Mouse (Mus musculus) layer of hippocampus, adult 11-12 months (tissue): ENCODE data around the gene Gm17545.
A peak's percentile ranks its signal among the peaks of the same experiment; 100 is the strongest.
"Not testable (repeated sequence)": the region's sequence is repeated elsewhere in the genome, so short reads cannot be mapped to it uniquely, and the experiment has no call there.

ENCODE experiments used
- DNase-seq: peaks from one replicate; pipeline ENCODE4 v3.0.0; 2022; ENCODE audit warnings: low spot score

Gm17545 gene

GRCm38 (mm10) chr9:22453990-22454389 lies at the start of gene Gm17545:
Gm17545 (plus strand) TSS chr9:22454290.
- DNase-seq = not testable (repeated sequence)

- DNase-seq = no peak
Observed at GRCm38 (mm10) chr9:22405414-22405813, 48.7 kb upstream of the Gm17545 start.

- not testable (repeated sequence) for DNase-seq
Observed at GRCm38 (mm10) chr9:22407633-22408032, 46.5 kb upstream of the Gm17545 start.

GRCm38 (mm10) chr9:22408344-22408743 lies 45.7 kb upstream of the Gm17545 start:
- DNase-seq = not testable (repeated sequence)

DNA sequence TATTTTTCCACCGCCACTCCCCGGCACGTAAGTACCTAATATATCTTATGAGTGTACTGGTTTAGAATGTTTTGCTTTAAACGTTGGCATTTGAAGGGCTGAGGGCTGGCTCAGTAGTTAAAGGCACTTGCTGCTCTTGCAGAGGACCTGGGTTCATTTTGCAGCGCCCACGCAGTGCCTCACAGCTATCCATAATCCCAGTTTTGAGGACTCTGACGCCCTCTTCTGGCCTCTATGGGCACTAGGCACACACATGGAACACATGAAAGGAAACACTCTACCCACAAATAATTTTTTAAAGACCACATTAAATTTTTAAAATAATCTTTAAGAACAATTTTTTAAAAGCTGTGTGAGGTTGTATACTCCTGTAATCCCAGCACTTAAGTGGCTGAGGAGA lies 44.6 kb upstream of the Gm17545 start:
- DNase-seq = no peak

- DNase-seq = peak; percentile 99
Observed at GRCm38 (mm10) chr9:22411002-22411857, 42.9 kb upstream of the Gm17545 start, which contains the start of gene 9530077C05Rik. 9530077C05Rik (plus strand) TSS chr9:22411513.

- DNase-seq = no peak
Observed at GRCm38 (mm10) chr9:22416187-22416586, 37.9 kb upstream of the Gm17545 start.

DNA sequence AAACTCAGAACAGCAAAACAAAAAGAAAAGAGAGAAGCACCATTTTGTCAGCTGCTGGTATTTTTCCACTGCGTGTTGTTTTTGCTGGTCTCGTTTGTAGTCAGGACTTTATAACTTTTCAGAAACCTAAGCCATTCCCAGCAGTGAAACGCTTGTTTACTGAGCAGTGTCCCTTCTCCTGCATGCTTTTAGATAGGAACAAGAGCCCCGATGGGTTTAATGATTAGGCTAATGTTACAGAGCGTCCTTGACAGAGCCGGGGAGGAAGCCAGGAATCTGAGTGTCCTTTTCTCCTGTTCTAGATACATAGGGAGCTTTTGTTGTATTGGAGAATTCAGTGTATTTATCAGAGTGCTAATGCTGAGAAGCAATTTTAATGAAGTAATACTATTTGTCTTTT lies 36.5 kb upstream of the Gm17545 start:
- DNase-seq = no peak

DNA sequence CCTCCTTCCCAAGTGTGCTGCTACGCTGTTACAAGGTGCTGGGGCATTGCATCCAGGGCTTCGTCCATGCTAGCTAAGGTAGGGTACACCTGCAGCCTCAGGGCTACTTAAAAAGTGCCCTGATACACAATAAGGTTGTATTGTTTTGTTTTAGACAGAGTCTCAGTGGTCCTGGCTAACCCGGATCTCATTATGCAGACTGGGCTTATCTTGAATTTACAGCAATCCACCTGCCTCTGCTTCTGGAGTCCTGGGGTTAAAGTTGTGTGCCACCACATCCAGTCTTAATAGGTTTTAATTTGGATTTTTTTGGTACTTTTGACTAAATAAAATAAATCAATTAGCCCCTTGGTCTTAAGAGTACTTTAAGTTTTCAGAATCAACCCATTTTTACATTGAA lies 34.2 kb upstream of the Gm17545 start:
- DNase-seq = no peak

- no peak for DNase-seq
Observed at GRCm38 (mm10) chr9:22420491-22420890, 33.6 kb upstream of the Gm17545 start.

- no peak for DNase-seq
Observed at GRCm38 (mm10) chr9:22422559-22422958, 31.5 kb upstream of the Gm17545 start.

GRCm38 (mm10) chr9:22423507-22423906 lies 30.6 kb upstream of the Gm17545 start:
- no peak for DNase-seq

- no peak for DNase-seq
Observed at GRCm38 (mm10) chr9:22424196-22424595, 29.9 kb upstream of the Gm17545 start.

GRCm38 (mm10) chr9:22424719-22425118 lies 29.4 kb upstream of the Gm17545 start:
- no peak for DNase-seq

- no peak for DNase-seq
Observed at GRCm38 (mm10) chr9:22428028-22428665, 25.9 kb upstream of the Gm17545 start.

GRCm38 (mm10) chr9:22428666-22429410 lies 25.3 kb upstream of the Gm17545 start:
- DNase-seq = no peak

DNA sequence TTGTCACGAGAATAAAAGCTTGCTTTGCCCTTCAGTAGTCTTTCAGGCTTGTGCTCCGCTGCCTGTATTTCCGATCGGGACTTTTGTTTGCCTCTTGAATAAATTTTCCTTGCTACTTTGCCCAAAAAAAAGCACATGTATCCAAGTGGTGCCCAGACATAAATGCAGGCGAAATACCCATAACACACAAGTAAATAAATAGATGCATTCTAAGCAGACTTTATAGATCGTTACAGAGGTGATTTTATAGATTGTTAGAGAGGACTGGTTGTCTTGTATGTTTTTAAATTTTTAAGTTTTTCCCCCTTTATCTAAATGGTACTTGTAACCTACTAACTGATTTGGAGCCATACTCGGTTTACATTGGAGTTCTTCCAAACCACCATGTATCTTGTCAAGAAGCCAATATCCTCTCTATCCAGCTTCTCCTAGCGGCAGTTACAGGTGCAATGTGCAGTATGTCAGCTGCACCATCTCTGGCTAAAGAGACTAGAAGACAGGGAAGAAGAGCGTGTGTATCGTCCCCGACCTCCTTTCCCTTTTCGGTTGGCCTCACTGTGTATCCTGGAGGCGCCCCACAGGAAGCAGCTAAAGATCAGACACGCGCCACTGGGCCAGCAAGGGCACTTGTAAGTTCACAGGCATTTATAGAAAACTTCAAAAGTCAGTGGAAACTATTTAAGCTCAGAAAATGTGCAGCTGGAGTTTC lies 24.4 kb upstream of the Gm17545 start:
- no peak for DNase-seq

DNA sequence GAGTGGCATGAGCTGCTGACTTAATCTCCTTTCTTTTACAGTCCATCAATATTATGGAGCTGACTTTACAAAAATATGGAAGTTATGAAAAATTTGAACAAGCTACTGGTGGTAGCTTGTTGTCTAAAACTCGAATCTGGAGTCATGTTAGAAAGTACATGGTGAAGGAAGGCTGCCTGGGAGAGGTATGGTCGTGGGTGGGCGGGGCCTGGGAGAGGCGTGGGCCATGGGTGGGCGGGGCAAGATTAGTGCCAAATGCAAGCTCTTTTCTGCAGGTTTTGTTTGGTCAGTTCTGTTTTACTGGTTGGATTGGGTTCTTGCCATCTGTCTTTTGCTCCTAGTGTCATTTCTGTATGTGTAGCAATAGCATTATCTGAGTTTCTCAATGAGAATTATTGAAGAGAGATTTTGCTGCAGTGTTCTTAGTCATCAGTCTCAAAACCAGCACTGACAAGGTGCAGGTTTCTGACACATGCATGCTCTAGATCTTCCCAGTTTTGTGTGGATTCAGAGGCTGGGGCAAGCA lies 23.7 kb upstream of the Gm17545 start:
- no peak for DNase-seq

- no peak for DNase-seq
Observed at GRCm38 (mm10) chr9:22433221-22433620, 20.9 kb upstream of the Gm17545 start.

- DNase-seq = no peak
Observed at GRCm38 (mm10) chr9:22434101-22434500, 20.0 kb upstream of the Gm17545 start.

- no peak for DNase-seq
Observed at GRCm38 (mm10) chr9:22438826-22439225, 15.3 kb upstream of the Gm17545 start.

DNA sequence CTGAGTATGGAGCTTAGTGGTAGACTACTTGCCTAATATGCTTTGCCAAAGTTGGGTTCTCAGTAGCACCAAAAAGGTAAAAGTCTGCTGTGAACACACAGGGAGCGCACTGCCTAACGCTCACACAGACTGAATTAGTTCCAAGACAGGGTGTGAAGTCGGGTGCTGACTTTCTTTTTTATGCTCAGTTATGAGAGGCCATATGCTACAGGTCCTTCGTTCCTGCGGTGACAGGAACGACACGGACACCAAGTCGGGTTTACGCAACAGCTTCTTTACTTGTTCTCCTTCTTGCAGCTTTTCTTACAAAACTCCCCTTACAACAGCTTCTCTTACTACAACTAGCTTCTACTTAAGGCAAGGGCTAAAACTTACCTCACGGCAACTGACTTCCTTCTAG lies 10.9 kb upstream of the Gm17545 start:
- no peak for DNase-seq
